In the genomic region with DNA sequence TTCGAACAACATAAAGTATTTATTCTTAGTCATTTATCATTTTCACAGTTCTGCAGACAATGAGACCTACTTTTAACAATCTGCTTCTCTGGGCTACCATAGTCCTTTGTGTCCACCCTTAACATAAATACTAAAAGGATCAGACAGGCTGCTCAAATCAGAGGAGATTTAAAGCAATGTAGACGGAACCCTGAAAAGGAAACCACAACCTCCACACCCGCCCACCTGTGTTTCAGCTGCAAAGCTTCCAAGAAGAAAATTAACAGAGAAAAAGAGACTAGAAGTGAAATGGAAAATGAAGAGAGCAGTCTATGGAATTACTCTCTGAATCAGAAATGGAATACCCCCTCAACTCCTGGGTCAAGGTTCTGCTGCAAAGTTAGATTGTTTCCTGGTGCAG, we compare ENCODE assay signal across 17 mouse cellular contexts.
DNase-seq lines count a peak whose midpoint lies in the region.
"Had no signal": no experiment of that assay in that cellular context is flagged by ENCODE, and none has a peak within 500 bp of the region (broad histone marks: within the 10 kb centered on the region; RNA-seq: fewer than 3 reads in every experiment).

No protein-coding gene starts in this region.

- intact Hi-C loops in left cerebral cortex, postnatal 4 days (cut with DNase I) = no loop called here
- intact Hi-C loops in left cerebral cortex, postnatal 14 days (cut with DNase I) = no loop called here

- DNase-seq in left cerebral cortex, adult 11 months (ENCODE audit: low spot score) = peak; percentile 44
- no peak for DNase-seq in left cerebral cortex, postnatal 4 days
- peak; percentile 9 to 10 for DNase-seq in frontal cortex, postnatal 14 days (ENCODE audit: low spot score in 2 of 2)
- peak; percentile 33 to 44 for DNase-seq in left cerebral cortex, postnatal 14 days (ENCODE audit: low spot score in 2 of 2)
- DNase-seq in right cerebral cortex, postnatal 25 days = peak; percentile 23
- no peak for DNase-seq in cerebellum, adult 18-20 months
- DNase-seq in lung, postnatal 36 days = no peak
- DNase-seq in thymus, postnatal 36 days = no peak
- DNase-seq: adrenal gland, adult 8-10 months; B cell, adult 2 months; cerebellum, adult 9-10 months; forebrain, postnatal 0 days; gastrocnemius, postnatal 10 days; heart, postnatal 4 days; kidney, adult 8-10 months; kidney, postnatal 10 days; liver, postnatal 0 days had no signal

Comparison
In these comparisons a context has a peak if more than half of its experiments do, and no peak if none do; other contexts are left out.
1. DNase-seq: peak in left cerebral cortex, adult 11 months (single experiment), frontal cortex, postnatal 14 days (2 of 2), left cerebral cortex, postnatal 14 days (2 of 2) and right cerebral cortex, postnatal 25 days (single experiment); none in left cerebral cortex, postnatal 4 days (single experiment), cerebellum, adult 18-20 months (0 of 2), lung, postnatal 36 days (single experiment) and thymus, postnatal 36 days (0 of 2).